Mouse (Mus musculus): ENCODE results near the gene Zfp219. TPM values are rescaled to one million over a fixed set of nuclear protein-coding genes. Genes with fewer than 3 reads are reported as not detected.

The Zfp219 gene
- polyA plus RNA-seq, 1 experiment = 253 TPM

GRCm38 (mm10) chr14:51984247-51985231 is 36.0 kb downstream of the Zfp219 start, which contains the start of gene Arhgef40:
Gene Arhgef40, plus strand, starts transcription at chr14:51984719.
- peak; percentile 70 for DNase-seq
- Histone ChIP-seq H3K36me3 (ENCODE audit: control insufficient read depth, insufficient read depth, low read length) (no peaks in the 10 kb centered on the region), H3K27ac (ENCODE audit: control insufficient read depth, insufficient read depth, low read length) (no peak within 1 kb of the TSS), H3K4me1 (replicated peaks; ENCODE audit: control insufficient read depth, insufficient read depth, low read length) (peaks cover 30% of the 10 kb centered on the region), H3K27me3 (ENCODE audit: control insufficient read depth, insufficient read depth, low read length) (no peaks in the 10 kb centered on the region), H3K4me3 (ENCODE audit: control insufficient read depth, insufficient read depth, low read length) (peak within 1 kb of the TSS; percentile 44)
- 1% methylated on average over 49 of the region's 74 CpGs for WGBS
- TF ChIP-seq CTCF (IDR thresholded peaks at IDR 0.05; ENCODE audit: borderline replicate concordance, control insufficient read depth, extremely low read depth, insufficient read depth, low read length, poor library complexity) = no peak
- no peak for TF ChIP-seq POLR2A (IDR thresholded peaks at IDR 0.05; ENCODE audit: control insufficient read depth, extremely low read depth, insufficient read depth, low read length, poor library complexity)

- Histone ChIP-seq H3K4me3 (ENCODE audit: control insufficient read depth, insufficient read depth, low read length) (peak overlapping the region; percentile 44), H3K36me3 (ENCODE audit: control insufficient read depth, insufficient read depth, low read length) (no peaks in the 10 kb centered on the region), H3K27me3 (ENCODE audit: control insufficient read depth, insufficient read depth, low read length) (no peaks in the 10 kb centered on the region), H3K4me1 (replicated peaks; ENCODE audit: control insufficient read depth, insufficient read depth, low read length) (peaks cover 24% of the 10 kb centered on the region), H3K27ac (ENCODE audit: control insufficient read depth, insufficient read depth, low read length) (no peak overlapping the region)
- no peak for DNase-seq
- 10% methylated on average over 10 of the region's 10 CpGs for WGBS
- no peak for TF ChIP-seq POLR2A (IDR thresholded peaks at IDR 0.05; ENCODE audit: control insufficient read depth, extremely low read depth, insufficient read depth, low read length, poor library complexity)
- no peak for TF ChIP-seq CTCF (IDR thresholded peaks at IDR 0.05; ENCODE audit: borderline replicate concordance, control insufficient read depth, extremely low read depth, insufficient read depth, low read length, poor library complexity)
Measured at GRCm38 (mm10) chr14:51983855-51984246, 36.7 kb downstream of the Zfp219 start.

DNA sequence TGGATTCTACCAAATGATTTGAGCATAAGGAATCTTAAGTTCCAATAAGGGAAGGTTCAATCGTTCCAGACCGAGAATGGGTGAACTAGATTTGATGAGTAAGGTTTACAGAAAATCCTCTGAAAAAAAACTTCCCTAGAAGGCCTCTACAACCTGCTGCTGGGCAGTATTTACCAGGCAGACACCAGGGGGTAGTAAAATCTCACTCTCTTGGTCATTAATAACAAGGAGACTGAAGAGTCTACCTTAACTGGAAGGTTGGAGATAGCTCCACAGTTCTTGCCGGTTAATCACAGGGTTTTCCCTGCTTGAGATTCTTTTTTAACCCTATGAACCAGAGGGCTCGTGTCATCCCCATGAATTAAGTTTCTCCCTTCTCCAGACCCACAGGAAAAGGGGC is 37.3 kb downstream of the Zfp219 start:
- TF ChIP-seq POLR2A (IDR thresholded peaks at IDR 0.05; ENCODE audit: control insufficient read depth, extremely low read depth, insufficient read depth, low read length, poor library complexity) (no peak), CTCF (IDR thresholded peaks at IDR 0.05; ENCODE audit: borderline replicate concordance, control insufficient read depth, extremely low read depth, insufficient read depth, low read length, poor library complexity) (no peak)
- H3K4me3 ChIP-seq (ENCODE audit: control insufficient read depth, insufficient read depth, low read length) = no peak overlapping the region
- no peak for DNase-seq
- no peaks in the 10 kb centered on the region for H3K36me3 ChIP-seq (ENCODE audit: control insufficient read depth, insufficient read depth, low read length)
- WGBS = 86% methylated on average over 4 of the region's 4 CpGs
- peaks cover 24% of the 10 kb centered on the region for H3K4me1 ChIP-seq (replicated peaks; ENCODE audit: control insufficient read depth, insufficient read depth, low read length)
- no peaks in the 10 kb centered on the region for H3K27me3 ChIP-seq (ENCODE audit: control insufficient read depth, insufficient read depth, low read length)
- H3K27ac ChIP-seq (ENCODE audit: control insufficient read depth, insufficient read depth, low read length) = no peak overlapping the region

DNA sequence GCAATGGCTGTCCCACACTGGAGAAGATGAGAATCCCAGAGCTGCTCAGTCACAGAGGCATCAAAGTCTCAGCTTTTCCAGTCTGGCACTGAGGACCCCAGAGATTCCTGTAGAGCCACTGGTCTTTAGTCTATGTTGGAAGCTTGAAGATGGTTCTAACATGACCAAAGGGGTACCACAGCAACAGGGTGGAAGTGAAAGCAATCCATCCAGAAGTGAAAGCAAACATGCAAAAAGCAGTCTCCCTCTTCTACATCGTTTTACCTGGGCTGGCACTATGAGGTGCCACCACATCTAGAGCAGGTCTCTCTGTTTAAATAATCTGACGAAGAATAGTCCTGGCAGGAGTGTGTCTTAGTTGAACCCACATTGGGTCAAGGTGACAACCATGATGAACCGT is 41.3 kb downstream of the Zfp219 start:
- Histone ChIP-seq H3K4me1 (replicated peaks; ENCODE audit: control insufficient read depth, insufficient read depth, low read length) (peaks cover 6% of the 10 kb centered on the region), H3K4me3 (ENCODE audit: control insufficient read depth, insufficient read depth, low read length) (no peak overlapping the region), H3K27ac (ENCODE audit: control insufficient read depth, insufficient read depth, low read length) (no peak overlapping the region), H3K27me3 (ENCODE audit: control insufficient read depth, insufficient read depth, low read length) (no peaks in the 10 kb centered on the region), H3K36me3 (ENCODE audit: control insufficient read depth, insufficient read depth, low read length) (no peaks in the 10 kb centered on the region)
- DNase-seq = no peak
- 80% methylated on average over 3 of the region's 3 CpGs for WGBS
- no peak for TF ChIP-seq CTCF (IDR thresholded peaks at IDR 0.05; ENCODE audit: borderline replicate concordance, control insufficient read depth, extremely low read depth, insufficient read depth, low read length, poor library complexity)
- no peak for TF ChIP-seq POLR2A (IDR thresholded peaks at IDR 0.05; ENCODE audit: control insufficient read depth, extremely low read depth, insufficient read depth, low read length, poor library complexity)

GRCm38 (mm10) chr14:51967400-51967799 is 53.1 kb downstream of the Zfp219 start:
- H3K4me3 ChIP-seq (ENCODE audit: control insufficient read depth, insufficient read depth, low read length) = no peak overlapping the region
- DNase-seq = no peak
- no peaks in the 10 kb centered on the region for H3K4me1 ChIP-seq (replicated peaks; ENCODE audit: control insufficient read depth, insufficient read depth, low read length)
- no peaks in the 10 kb centered on the region for H3K27me3 ChIP-seq (ENCODE audit: control insufficient read depth, insufficient read depth, low read length)
- no peak overlapping the region for H3K27ac ChIP-seq (ENCODE audit: control insufficient read depth, insufficient read depth, low read length)
- no peak for TF ChIP-seq CTCF (IDR thresholded peaks at IDR 0.05; ENCODE audit: borderline replicate concordance, control insufficient read depth, extremely low read depth, insufficient read depth, low read length, poor library complexity)
- TF ChIP-seq POLR2A (IDR thresholded peaks at IDR 0.05; ENCODE audit: control insufficient read depth, extremely low read depth, insufficient read depth, low read length, poor library complexity) = no peak
- no peaks in the 10 kb centered on the region for H3K36me3 ChIP-seq (ENCODE audit: control insufficient read depth, insufficient read depth, low read length)
- 94% methylated on average over 3 of the region's 3 CpGs for WGBS

DNA sequence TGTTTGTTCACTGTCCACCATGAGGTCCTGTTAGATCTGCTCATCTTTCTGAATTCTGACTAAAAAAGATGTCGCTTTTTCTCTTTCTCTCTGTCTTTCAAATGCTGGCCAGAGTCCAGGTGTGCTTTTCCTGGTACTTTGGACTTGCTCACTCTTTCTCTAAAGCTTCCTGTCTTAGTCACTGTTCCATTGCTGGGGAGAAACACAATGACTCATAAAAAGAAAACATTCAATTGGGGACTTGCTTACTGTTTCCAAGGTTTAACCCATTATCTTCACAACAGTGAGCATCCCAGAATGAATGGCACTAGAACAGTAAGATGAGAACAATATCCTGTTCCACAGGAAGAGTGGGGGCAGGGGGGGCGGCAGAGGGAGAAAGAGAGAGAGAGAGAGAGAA is 60.2 kb downstream of the Zfp219 start:
- Histone ChIP-seq H3K4me1 (replicated peaks; ENCODE audit: control insufficient read depth, insufficient read depth, low read length) (no peaks in the 10 kb centered on the region), H3K4me3 (ENCODE audit: control insufficient read depth, insufficient read depth, low read length) (no peak overlapping the region), H3K27ac (ENCODE audit: control insufficient read depth, insufficient read depth, low read length) (no peak overlapping the region), H3K36me3 (ENCODE audit: control insufficient read depth, insufficient read depth, low read length) (no peaks in the 10 kb centered on the region), H3K27me3 (ENCODE audit: control insufficient read depth, insufficient read depth, low read length) (no peaks in the 10 kb centered on the region)
- DNase-seq = no peak
- 90% methylated on average over 2 of the region's 2 CpGs for WGBS
- TF ChIP-seq POLR2A (IDR thresholded peaks at IDR 0.05; ENCODE audit: control insufficient read depth, extremely low read depth, insufficient read depth, low read length, poor library complexity) = no peak
- no peak for TF ChIP-seq CTCF (IDR thresholded peaks at IDR 0.05; ENCODE audit: borderline replicate concordance, control insufficient read depth, extremely low read depth, insufficient read depth, low read length, poor library complexity)

Other genes with a start within 250 kb of the Zfp219 start
- 1.0 and 2.1 TPM in 2 replicates for gene Ang4, start 247.1 kb downstream of the Zfp219 start, polyA plus RNA-seq (2012; rRNA removed)
- gene AY358078, start 220.7 kb downstream of the Zfp219 start, polyA plus RNA-seq (2012; rRNA removed) = not detected in 2 replicates
- gene Ear6, start 167.0 kb downstream of the Zfp219 start, polyA plus RNA-seq (2012; rRNA removed) = 0.82 and 1.8 TPM in 2 replicates
- 50.4 and 56.7 TPM in 2 replicates for gene Mettl17, start 135.9 kb downstream of the Zfp219 start, polyA plus RNA-seq (2012; rRNA removed)
- 0.84 and 1.5 TPM in 2 replicates for gene Slc39a2, start 127.8 kb downstream of the Zfp219 start, polyA plus RNA-seq (2012; rRNA removed)
- gene Ndrg2, start 106.6 kb downstream of the Zfp219 start, polyA plus RNA-seq (2012; rRNA removed) = 85.1 and 178 TPM in 2 replicates
- gene Tppp2, start 102.3 kb downstream of the Zfp219 start, polyA plus RNA-seq (2012; rRNA removed) = not detected in 2 replicates
- not detected in 2 replicates for gene Rnase13, start 98.0 kb downstream of the Zfp219 start, polyA plus RNA-seq (2012; rRNA removed)
- 55.2 and 62.3 TPM in 2 replicates for gene Arhgef40, start 36.0 kb downstream of the Zfp219 start, polyA plus RNA-seq (2012; rRNA removed)
- 2.9 TPM in 2 replicates for gene Tmem253, start 5.1 kb downstream of the Zfp219 start, polyA plus RNA-seq (2012; rRNA removed)
- not detected in 2 replicates for gene Olfr221, start 21.7 kb upstream of the Zfp219 start, polyA plus RNA-seq (2012; rRNA removed)
- gene Hnrnpc, start 83.3 kb upstream of the Zfp219 start, polyA plus RNA-seq (2012; rRNA removed) = 163 and 171 TPM in 2 replicates
- gene Rpgrip1, start 90.0 kb upstream of the Zfp219 start, polyA plus RNA-seq (2012; rRNA removed) = 3.1 and 3.9 TPM in 2 replicates
- 19.1 and 22.8 TPM in 2 replicates for gene Supt16, start 176.7 kb upstream of the Zfp219 start, polyA plus RNA-seq (2012; rRNA removed)
- 66.6 and 70.2 TPM in 2 replicates for gene Chd8, start 237.0 kb upstream of the Zfp219 start, polyA plus RNA-seq (2012; rRNA removed)